In genomic region chr2:157395960-157396359, GRCm38 (mm10) we compare ENCODE assay signal across 12 mouse cellular contexts. TPM values are rescaled to one million over a fixed set of nuclear protein-coding genes. Genes with fewer than 3 reads are reported as not detected.
DNase-seq lines count a peak whose midpoint lies in the region; ATAC-seq and TF ChIP-seq lines count a peak whose summit lies in the region.
"Had no signal": no experiment of that assay in that cellular context is flagged by ENCODE, and none has a peak within 500 bp of the region (broad histone marks: within the 10 kb centered on the region; RNA-seq: fewer than 3 reads in every experiment).

No protein-coding gene starts in this region.

- no peak overlapping the region for H3K4me2 ChIP-seq in forebrain, embryonic 11.5 days (ENCODE audit: low read depth, low read length, severe bottlenecking)
- H3K4me2 ChIP-seq in forebrain, embryonic 13.5 days = no peak overlapping the region
- H3K4me2 ChIP-seq in neural tube, embryonic 12.5 days (replicated peaks) = no peak overlapping the region
- H3K4me2 ChIP-seq in kidney, embryonic 15.5 days = no peak overlapping the region
- H3K4me2 ChIP-seq: embryonic facial prominence, embryonic 13.5 days had no signal

- TF ChIP-seq CTCF in left cerebral cortex, adult 2 months (IDR thresholded peaks at IDR 0.05) = no peak

- no peak overlapping the region for H3K4me3 ChIP-seq in forebrain, embryonic 11.5 days (ENCODE audit: low read depth, low read length)
- H3K4me3 ChIP-seq in forebrain, embryonic 13.5 days = no peak overlapping the region
- H3K4me3 ChIP-seq in neural tube, embryonic 12.5 days = no peak overlapping the region
- H3K4me3 ChIP-seq in kidney, embryonic 15.5 days (replicated peaks) = no peak overlapping the region
- no peak overlapping the region for H3K4me3 ChIP-seq in left cerebral cortex, adult 2 months
- H3K4me3 ChIP-seq: embryonic facial prominence, embryonic 13.5 days; heart, adult 2 months had no signal

- H3K36me3 ChIP-seq in forebrain, embryonic 11.5 days (ENCODE audit: control insufficient read depth, insufficient read depth, low read length) = peaks cover 2% of the 10 kb centered on the region; the same call in 1 of the 2 replicates
- peaks cover 45% of the 10 kb centered on the region for H3K36me3 ChIP-seq in forebrain, embryonic 13.5 days (ENCODE audit: poor library complexity, severe bottlenecking)
- peaks cover 47% of the 10 kb centered on the region for H3K36me3 ChIP-seq in neural tube, embryonic 12.5 days
- H3K36me3 ChIP-seq in kidney, embryonic 15.5 days = peaks cover 42% of the 10 kb centered on the region

- no peak for ATAC-seq in forebrain, embryonic 11.5 days (replicated peaks; ENCODE audit: low FRiP score)
- no peak for ATAC-seq in forebrain, embryonic 13.5 days
- ATAC-seq in hematopoietic stem cell, adult 5-6 weeks (replicated peaks in 1 of 2; ENCODE audit: insufficient read depth in 1 of 2, low FRiP score in 2 of 2, low TSS enrichment in 1 of 2, low read depth in 1 of 2, poor library complexity in 2 of 2, severe bottlenecking in 2 of 2) = peak; percentile 81 to 91
- ATAC-seq in neural tube, embryonic 12.5 days (ENCODE audit: low FRiP score, low read depth) = no peak
- no peak for ATAC-seq in kidney, embryonic 15.5 days (replicated peaks; ENCODE audit: low FRiP score)

- peak; percentile 51 for DNase-seq in forebrain, embryonic 11.5 days (ENCODE audit: low spot score)
- peak; percentile 82 for DNase-seq in A20 (ENCODE audit: low read depth, low spot score)
- no peak for DNase-seq in left cerebral cortex, adult 2 months (ENCODE audit: extremely low spot score in 1 of 2, low spot score in 2 of 2)
- DNase-seq in cerebellum, adult 18-20 months = no peak

- no peak overlapping the region for H3K27ac ChIP-seq in forebrain, embryonic 11.5 days (ENCODE audit: low read depth, low read length)
- no peak overlapping the region for H3K27ac ChIP-seq in forebrain, embryonic 13.5 days
- H3K27ac ChIP-seq in neural tube, embryonic 12.5 days = peak overlapping the region; percentile 26; the same call in 1 of the 2 replicates
- no peak overlapping the region for H3K27ac ChIP-seq in kidney, embryonic 15.5 days
- no peak overlapping the region for H3K27ac ChIP-seq in left cerebral cortex, adult 2 months
- H3K27ac ChIP-seq: embryonic facial prominence, embryonic 13.5 days; heart, adult 2 months had no signal

- 60% methylated on average over 13 of the region's 13 CpGs for WGBS in forebrain, embryonic 11.5 days
- 66% methylated on average over 13 of the region's 13 CpGs for WGBS in forebrain, embryonic 13.5 days
- 61% methylated on average over 13 of the region's 13 CpGs for WGBS in neural tube, embryonic 12.5 days
- WGBS in kidney, embryonic 15.5 days = 53% methylated on average over 13 of the region's 13 CpGs

- intact Hi-C loops in left cerebral cortex, adult 2 months (cut with DNase I) = no loop called here

- H3K27me3 ChIP-seq in forebrain, embryonic 11.5 days (ENCODE audit: control insufficient read depth, insufficient read depth, low read length) = no peaks in the 10 kb centered on the region
- H3K27me3 ChIP-seq in forebrain, embryonic 13.5 days = no peaks in the 10 kb centered on the region
- no peaks in the 10 kb centered on the region for H3K27me3 ChIP-seq in neural tube, embryonic 12.5 days (replicated peaks)
- no peaks in the 10 kb centered on the region for H3K27me3 ChIP-seq in kidney, embryonic 15.5 days
- H3K27me3 ChIP-seq: embryonic facial prominence, embryonic 13.5 days had no signal

- H3K4me1 ChIP-seq in forebrain, embryonic 11.5 days (replicated peaks; ENCODE audit: control insufficient read depth, insufficient read depth, low read length) = no peaks in the 10 kb centered on the region; the same call in 1 of the 2 replicates
- H3K4me1 ChIP-seq in forebrain, embryonic 13.5 days = no peaks in the 10 kb centered on the region
- peaks cover 8% of the 10 kb centered on the region; the same call in 1 of the 2 replicates for H3K4me1 ChIP-seq in neural tube, embryonic 12.5 days
- H3K4me1 ChIP-seq in kidney, embryonic 15.5 days = no peaks in the 10 kb centered on the region

- no peaks in the 10 kb centered on the region; the same call in 1 of the 2 replicates for H3K9me3 ChIP-seq in forebrain, embryonic 11.5 days (ENCODE audit: control insufficient read depth, low read length)
- H3K9me3 ChIP-seq in forebrain, embryonic 13.5 days (replicated peaks) = peaks cover 7% of the 10 kb centered on the region
- H3K9me3 ChIP-seq in neural tube, embryonic 12.5 days = peaks cover 4% of the 10 kb centered on the region; the same call in 1 of the 2 replicates
- H3K9me3 ChIP-seq in kidney, embryonic 15.5 days (replicated peaks) = 0 out of 2 replicates have a peak, but pooled peaks cover 2% of the 10 kb centered on the region
- H3K9me3 ChIP-seq: embryonic facial prominence, embryonic 13.5 days had no signal

- no peak overlapping the region for H3K9ac ChIP-seq in forebrain, embryonic 11.5 days (ENCODE audit: low read length)
- H3K9ac ChIP-seq in forebrain, embryonic 13.5 days = no peak overlapping the region
- no peak overlapping the region for H3K9ac ChIP-seq in neural tube, embryonic 12.5 days
- no peak overlapping the region for H3K9ac ChIP-seq in kidney, embryonic 15.5 days
- H3K9ac ChIP-seq: embryonic facial prominence, embryonic 13.5 days had no signal

RNA-seq across cellular contexts. Expression of gene Src, which starts 22.3 kb away (rescaled TPM):
- polyA plus RNA-seq in forebrain, embryonic 11.5 days (2014; fragmentation: Nextera tagmentation; extraction: Ambion mirVana) = 20.3 and 23.2 TPM in 2 replicates
- polyA plus RNA-seq in forebrain, embryonic 13.5 days (2015; fragmentation: Nextera tagmentation; extraction: Ambion mirVana) = 28.9 and 35.1 TPM in 2 replicates
- total RNA-seq in hematopoietic stem cell, adult 5-6 weeks (2017) = 2.6 and 3.3 TPM in 2 replicates
- polyA plus RNA-seq in neural tube, embryonic 12.5 days (2016; fragmentation: Nextera tagmentation; extraction: Ambion mirVana) = 34.2 and 38.1 TPM in 2 replicates
- 17.6 and 18.2 TPM in 2 replicates for polyA plus RNA-seq in kidney, embryonic 15.5 days (2015; fragmentation: Nextera tagmentation; extraction: Ambion mirVana)
- 100 to 1,000 TPM; 133 to 134 TPM for total RNA-seq in left cerebral cortex, adult 2 months (2021)

RNA-seq across cellular contexts. Expression of gene Manbal, which starts 28.6 kb away (rescaled TPM):
- polyA plus RNA-seq in forebrain, embryonic 11.5 days (2014; fragmentation: Nextera tagmentation; extraction: Ambion mirVana) = 31.0 and 34.8 TPM in 2 replicates
- polyA plus RNA-seq in forebrain, embryonic 13.5 days (2015; fragmentation: Nextera tagmentation; extraction: Ambion mirVana) = 89.9 and 95.2 TPM in 2 replicates
- total RNA-seq in hematopoietic stem cell, adult 5-6 weeks (2017) = 10.8 and 11.9 TPM in 2 replicates
- 76.8 and 79.0 TPM in 2 replicates for polyA plus RNA-seq in neural tube, embryonic 12.5 days (2016; fragmentation: Nextera tagmentation; extraction: Ambion mirVana)
- 71.7 and 81.2 TPM in 2 replicates for polyA plus RNA-seq in kidney, embryonic 15.5 days (2015; fragmentation: Nextera tagmentation; extraction: Ambion mirVana)
- 10 to 100 TPM; 57.3 to 58.1 TPM for total RNA-seq in left cerebral cortex, adult 2 months (2021)

RNA-seq across cellular contexts. Expression of gene Ghrh, which starts 48.7 kb away (rescaled TPM):
- 0.83 and 1.5 TPM in 2 replicates for polyA plus RNA-seq in forebrain, embryonic 11.5 days (2014; fragmentation: Nextera tagmentation; extraction: Ambion mirVana)
- polyA plus RNA-seq in forebrain, embryonic 13.5 days (2015; fragmentation: Nextera tagmentation; extraction: Ambion mirVana) = 2.5 TPM in 2 replicates
- total RNA-seq in hematopoietic stem cell, adult 5-6 weeks (2017) = not detected in 2 replicates
- 0.60 TPM in 1 of 2 replicates, not detected in the other for polyA plus RNA-seq in neural tube, embryonic 12.5 days (2016; fragmentation: Nextera tagmentation; extraction: Ambion mirVana)
- 0.35 TPM in 1 of 2 replicates, not detected in the other for polyA plus RNA-seq in kidney, embryonic 15.5 days (2015; fragmentation: Nextera tagmentation; extraction: Ambion mirVana)
- not detected for total RNA-seq in left cerebral cortex, adult 2 months (2021)
- total RNA-seq: heart, adult 2 months; left cerebral cortex, postnatal 25 days had no signal
- polyA plus RNA-seq: C2C12; heart, adult 2 months had no signal

Comparison
In these comparisons a context has a peak if more than half of its experiments do, and no peak if none do; other contexts are left out.
1. ATAC-seq: peak in hematopoietic stem cell, adult 5-6 weeks (2 of 2); none in forebrain, embryonic 11.5 days (single experiment), forebrain, embryonic 13.5 days (single experiment), neural tube, embryonic 12.5 days (single experiment) and kidney, embryonic 15.5 days (single experiment).
2. DNase-seq: peak in forebrain, embryonic 11.5 days (single experiment) and A20 (single experiment); none in left cerebral cortex, adult 2 months (0 of 2) and cerebellum, adult 18-20 months (0 of 2).